Mouse (Mus musculus) C2C12 (cell line): ENCODE results near the gene Batf3. TPM values are rescaled to one million over a fixed set of nuclear protein-coding genes. Genes with fewer than 3 reads are reported as not detected.

Experiments
- H3K27me3 ChIP-seq: one replicate; pipeline ENCODE4 v1.6.1; 2011; ENCODE audit not compliant: control insufficient read depth, insufficient read depth, insufficient read length
- H3K36me3 ChIP-seq: one replicate; pipeline ENCODE4 v1.6.1; 2011; ENCODE audit not compliant: control insufficient read depth, insufficient read depth
- H3K4me3 ChIP-seq: one replicate; pipeline ENCODE4 v1.5.1; 2011; ENCODE audit warnings: mild to moderate bottlenecking, control low read depth; ENCODE audit not compliant: poor library complexity, insufficient read depth, severe bottlenecking
- H3K79me2 ChIP-seq: one replicate; pipeline ENCODE4 v1.6.1; 2011; ENCODE audit not compliant: control insufficient read depth, insufficient read depth
- H3K79me3 ChIP-seq: one replicate; pipeline ENCODE4 v1.6.1; 2011; ENCODE audit warnings: low read depth, control low read depth
- H3ac ChIP-seq: one replicate; pipeline ENCODE3; 2011; ENCODE audit warnings: low read depth; ENCODE audit not compliant: control insufficient read depth, insufficient read length
- CEBPB ChIP-seq: IDR thresholded peaks from one replicate; pipeline ENCODE4 v1.6.1; 2011; ENCODE audit warnings: low read depth, mild to moderate bottlenecking, control low read depth, moderate library complexity
- CTCF ChIP-seq: IDR thresholded peaks from one replicate; pipeline ENCODE4 v1.5.1; 2011; ENCODE audit not compliant: control insufficient read depth, insufficient read depth, insufficient read length
- FOSL1 ChIP-seq: IDR thresholded peaks from one replicate; pipeline ENCODE4 v1.8.0; 2011; ENCODE audit warnings: mild to moderate bottlenecking, low read length; ENCODE audit not compliant: poor library complexity, insufficient read depth, severe bottlenecking
- MAX ChIP-seq: IDR thresholded peaks from one replicate; pipeline ENCODE4 v1.6.1; 2011; ENCODE audit warnings: mild to moderate bottlenecking, control low read depth
- MYOD1 ChIP-seq: IDR thresholded peaks from one replicate; pipeline ENCODE4 v1.6.1; 2011; ENCODE audit warnings: low read depth; ENCODE audit not compliant: control insufficient read depth, insufficient read length
- MYOG ChIP-seq: IDR thresholded peaks from one replicate; pipeline ENCODE4 v1.6.1; 2011; ENCODE audit not compliant: control insufficient read depth, insufficient read length; ENCODE audit errors: extremely low read depth
- USF1 ChIP-seq: IDR thresholded peaks from one replicate; pipeline ENCODE4 v1.6.1; 2011; ENCODE audit warnings: low read depth, mild to moderate bottlenecking, control low read depth, moderate library complexity
- polyA plus RNA-seq: library from polyadenylated mRNA; unstranded; fragments of >200 nt; fragmentation: generic; extraction: Trizol; gene quantifications from one replicate; pipeline ENCODE4 v1.2.1, GENCODE M21; 2012; ENCODE audit warnings: missing spikeins

Gene Batf3
- polyA plus RNA-seq, 1 experiment: 0.78 TPM

- Histone ChIP-seq H3K79me2 (no peaks in the 10 kb centered on the region), H3K79me3 (no peaks in the 10 kb centered on the region), H3K36me3 (no peaks in the 10 kb centered on the region), H3K4me3 (no peak overlapping the region), H3K27me3 (no peaks in the 10 kb centered on the region), H3ac (no peak overlapping the region)
- TF ChIP-seq CEBPB (peak; percentile 0), MYOG (no peak)
These were observed 26.0 kb downstream of the Batf3 start for GRCm38 (mm10) chr1:191123696-191124095.

- Histone ChIP-seq H3K4me3 (no peak overlapping the region), H3K27me3 (no peaks in the 10 kb centered on the region), H3K36me3 (no peaks in the 10 kb centered on the region), H3ac (no peak overlapping the region), H3K79me3 (no peaks in the 10 kb centered on the region), H3K79me2 (no peaks in the 10 kb centered on the region)
- no peak for TF ChIP-seq MYOD1
- no peak for TF ChIP-seq FOSL1
- TF ChIP-seq CTCF: no peak
- TF ChIP-seq MYOG: no peak
- no peak for TF ChIP-seq CEBPB
- TF ChIP-seq USF1: no peak
- no peak for TF ChIP-seq MAX
These were observed 26.6 kb downstream of the Batf3 start for GRCm38 (mm10) chr1:191124288-191124687.

GRCm38 (mm10) chr1:191125811-191126638 is 28.4 kb downstream of the Batf3 start:
- TF ChIP-seq USF1: no peak
- TF ChIP-seq CTCF: peak; percentile 46
- peak; percentile 14 for TF ChIP-seq MYOD1
- TF ChIP-seq CEBPB: no peak
- no peak for TF ChIP-seq MAX
- TF ChIP-seq FOSL1: no peak
- Histone ChIP-seq H3K79me2 (no peaks in the 10 kb centered on the region), H3K4me3 (no peak overlapping the region)

GRCm38 (mm10) chr1:191131692-191132091 is 34.0 kb downstream of the Batf3 start:
- no peak overlapping the region for H3K4me3 ChIP-seq
- no peaks in the 10 kb centered on the region for H3K79me3 ChIP-seq
- TF ChIP-seq MAX (no peak), FOSL1 (no peak), CTCF (no peak), MYOD1 (no peak), USF1 (no peak), CEBPB (no peak), MYOG (no peak)
- H3K79me2 ChIP-seq: no peaks in the 10 kb centered on the region
- H3ac ChIP-seq: no peak overlapping the region
- peaks cover 32% of the 10 kb centered on the region for H3K27me3 ChIP-seq
- H3K36me3 ChIP-seq: no peaks in the 10 kb centered on the region

More at GRCm38 (mm10) chr1:191125811-191126638, 28.4 kb downstream of the Batf3 start:
- H3K27me3 ChIP-seq: no peaks in the 10 kb centered on the region
- H3K36me3 ChIP-seq: no peaks in the 10 kb centered on the region
- no peaks in the 10 kb centered on the region for H3K79me3 ChIP-seq
- no peak overlapping the region for H3ac ChIP-seq

GRCm38 (mm10) chr1:191132240-191132639 is 34.6 kb downstream of the Batf3 start:
- Histone ChIP-seq H3K4me3 (no peak overlapping the region), H3K36me3 (no peaks in the 10 kb centered on the region), H3K79me3 (no peaks in the 10 kb centered on the region), H3ac (no peak overlapping the region), H3K27me3 (peaks cover 38% of the 10 kb centered on the region), H3K79me2 (no peaks in the 10 kb centered on the region)
- TF ChIP-seq CEBPB (no peak), FOSL1 (no peak), MYOD1 (no peak), CTCF (no peak)

- TF ChIP-seq CTCF (no peak), MYOD1 (no peak), MAX (no peak), MYOG (no peak), FOSL1 (no peak), USF1 (no peak), CEBPB (no peak)
- Histone ChIP-seq H3ac (no peak overlapping the region), H3K79me2 (no peaks in the 10 kb centered on the region), H3K4me3 (no peak overlapping the region), H3K27me3 (peaks cover 42% of the 10 kb centered on the region), H3K36me3 (no peaks in the 10 kb centered on the region), H3K79me3 (no peaks in the 10 kb centered on the region)
These were observed 35.3 kb downstream of the Batf3 start for GRCm38 (mm10) chr1:191132934-191133333.
